Mouse (Mus musculus) spleen, adult 2 months (tissue): ENCODE measurements around the gene Gm21983. TPM values are rescaled to one million over a fixed set of nuclear protein-coding genes. Genes with fewer than 3 reads are reported as not detected.

Experiments used
- DNase-seq, 2 experiments: peaks; one replicate each; pipeline versions ENCODE4 v3.0.0 to v3.0.0-alpha.2; 2012 to 2021; ENCODE audit warnings: low spot score in 2 of 2, low read depth in 1 of 2
- H3K27ac ChIP-seq: fragments of 200-500 bp; 2 replicates; pipeline ENCODE4 v1.5.1; 2012; ENCODE audit warnings: low read length, inconsistent platforms; ENCODE audit not compliant: insufficient read depth
- H3K27me3 ChIP-seq: fragments of 200-500 bp; 2 replicates; pipeline ENCODE4 v1.6.1; 2012; ENCODE audit warnings: mild to moderate bottlenecking, moderate library complexity, low read length, inconsistent platforms; ENCODE audit not compliant: control insufficient read depth, insufficient read depth
- H3K36me3 ChIP-seq: fragments of 200-500 bp; 2 replicates; pipeline ENCODE4 v1.6.1; 2012; ENCODE audit warnings: mild to moderate bottlenecking, low read length, inconsistent platforms; ENCODE audit not compliant: control insufficient read depth, insufficient read depth
- H3K4me1 ChIP-seq: fragments of 200-500 bp; 2 replicates; pipeline ENCODE4 v1.6.1; 2011; ENCODE audit warnings: inconsistent platforms; ENCODE audit not compliant: control insufficient read depth, insufficient read depth, insufficient read length
- H3K4me3 ChIP-seq: fragments of 200-500 bp; 2 replicates; pipeline ENCODE4 v1.5.1; 2011; ENCODE audit warnings: mild to moderate bottlenecking, inconsistent platforms; ENCODE audit not compliant: insufficient read depth, insufficient read length; ENCODE audit errors: extremely low read depth
- CTCF ChIP-seq: fragments of 200-500 bp; IDR thresholded peaks from 2 replicates; pipeline ENCODE4 v1.5.1; 2011; ENCODE audit warnings: mild to moderate bottlenecking, inconsistent platforms; ENCODE audit not compliant: insufficient read depth, insufficient read length, insufficient replicate concordance; ENCODE audit errors: extremely low read depth
- POLR2A ChIP-seq: fragments of 200-500 bp; IDR thresholded peaks from 2 replicates; pipeline ENCODE4 v1.6.1; 2011; ENCODE audit warnings: low read depth, low read length, inconsistent platforms
- WGBS: fragments of 180-500 bp; shearing (Covaris S2); methylation state at CpG from one replicate; pipeline ENCODE4 v1.1.7; 2018; 5-methylcytosine and 5-hydroxymethylcytosine counted together
- polyA plus RNA-seq: library from polyadenylated mRNA; depleted of rRNA; stranded (reverse); fragments of >200 nt; gene quantifications from 2 replicates; pipeline ENCODE4 v1.2.3, GENCODE M21; 2012

The Gm21983 gene
- polyA plus RNA-seq, 1 experiment = not detected

DNA sequence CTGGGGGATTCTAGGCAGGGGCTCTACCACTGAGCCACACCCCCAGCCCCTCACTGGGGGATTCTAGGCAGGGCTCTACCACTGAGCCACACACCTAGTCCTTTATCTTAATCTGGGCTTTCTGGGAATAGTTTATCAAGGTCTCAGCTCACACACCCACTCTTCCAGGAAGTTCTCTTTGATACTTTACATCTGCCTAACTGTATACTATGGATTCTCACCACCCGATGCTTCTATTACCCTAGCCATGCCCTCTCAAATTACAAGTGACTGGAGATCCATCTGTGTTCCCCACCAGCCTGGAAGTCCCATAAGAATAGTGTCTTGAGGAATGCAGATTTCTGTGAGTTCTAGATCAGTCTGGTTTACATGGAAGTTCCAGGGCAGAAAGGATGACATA lies 41.7 kb upstream of the Gm21983 start:
- no peak for DNase-seq
- H3K36me3 ChIP-seq = no peaks in the 10 kb centered on the region
- TF ChIP-seq POLR2A = no peak
- TF ChIP-seq CTCF = no peak
- H3K27me3 ChIP-seq = no peaks in the 10 kb centered on the region
- H3K4me1 ChIP-seq = peaks cover 9% of the 10 kb centered on the region; the same call in 1 of the 2 replicates
- H3K4me3 ChIP-seq = no peak overlapping the region
- no peak overlapping the region for H3K27ac ChIP-seq
- WGBS = 89% methylated on average over 1 of the region's 1 CpGs

DNA sequence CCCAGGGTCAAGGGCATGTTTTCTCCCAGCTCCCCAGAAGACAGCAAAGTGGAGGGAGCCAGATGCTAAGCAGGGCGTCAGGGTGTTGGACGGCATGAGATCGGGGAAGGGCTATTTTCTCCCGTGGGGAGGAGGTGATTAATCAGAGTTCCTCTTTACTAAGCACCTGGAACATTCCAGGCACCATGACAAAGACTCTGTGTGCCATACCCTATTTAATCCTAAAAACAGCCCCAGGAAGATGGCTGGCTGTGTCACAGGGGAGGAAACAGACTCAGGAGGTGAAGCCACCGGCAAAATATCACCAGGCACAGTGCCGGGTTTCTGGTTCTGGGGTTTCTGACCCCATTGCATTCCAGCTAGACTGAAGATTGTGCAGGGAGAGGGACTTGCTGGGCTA lies 41.1 kb upstream of the Gm21983 start:
- WGBS = 82% methylated on average over 6 of the region's 6 CpGs
- H3K27ac ChIP-seq = no peak overlapping the region

DNA sequence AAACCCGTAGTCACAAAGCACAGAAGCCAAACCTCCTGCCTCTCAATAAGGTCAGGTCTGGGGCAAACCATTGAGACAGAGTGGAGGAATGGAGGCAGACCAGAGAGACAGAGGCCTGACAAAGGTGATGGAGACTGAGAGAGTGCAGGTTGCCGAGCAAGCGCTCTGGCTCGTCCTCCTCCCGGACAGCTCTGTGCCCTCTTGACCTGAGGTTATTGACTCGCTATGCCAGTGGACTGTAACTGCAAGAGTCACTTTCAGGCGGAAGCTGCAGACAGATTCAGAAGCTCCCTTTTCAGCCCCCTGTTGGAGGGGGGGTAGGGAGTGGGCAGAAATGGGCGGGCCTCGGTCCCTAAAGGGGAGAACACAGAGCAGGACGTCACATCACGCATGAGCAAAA lies 39.1 kb upstream of the Gm21983 start:
- TF ChIP-seq POLR2A = no peak
- TF ChIP-seq CTCF = no peak
- Histone ChIP-seq H3K36me3 (0 out of 2 replicates have a peak, but pooled peaks cover 1% of the 10 kb centered on the region), H3K27ac (no peak overlapping the region), H3K4me3 (no peak overlapping the region), H3K4me1 (no peaks in the 10 kb centered on the region; the same call in 1 of the 2 replicates), H3K27me3 (no peaks in the 10 kb centered on the region)
- WGBS = 86% methylated on average over 11 of the region's 11 CpGs
- DNase-seq = no peak

More for the DNA sequence above, 41.1 kb upstream of the Gm21983 start:
- Histone ChIP-seq H3K36me3 (no peaks in the 10 kb centered on the region), H3K4me3 (no peak overlapping the region), H3K27me3 (no peaks in the 10 kb centered on the region), H3K4me1 (peaks cover 3% of the 10 kb centered on the region; the same call in 1 of the 2 replicates)
- no peak for DNase-seq
- TF ChIP-seq CTCF (no peak), POLR2A (no peak)

DNA sequence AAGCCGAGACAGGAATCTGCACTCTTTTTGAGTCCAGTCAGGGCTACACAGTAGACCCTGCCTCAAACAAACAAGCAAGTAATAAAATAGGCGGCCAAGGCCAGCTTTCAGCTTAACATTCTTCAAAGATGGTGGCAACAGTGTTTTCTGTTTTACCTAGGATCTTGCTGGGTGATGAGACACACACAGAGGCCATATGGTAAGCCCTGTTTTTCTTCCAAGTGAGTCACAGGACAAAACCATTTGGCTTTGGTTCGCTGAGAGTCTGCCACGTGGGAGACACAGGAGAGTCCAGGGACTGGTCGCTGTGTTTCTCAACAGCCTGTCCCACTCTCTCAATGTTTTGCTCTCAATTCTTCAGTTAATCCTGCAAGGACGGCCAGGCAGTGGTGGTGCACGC lies 37.7 kb upstream of the Gm21983 start:
- 89% methylated on average over 7 of the region's 7 CpGs for WGBS
- no peak for DNase-seq
- Histone ChIP-seq H3K36me3 (peaks cover 7% of the 10 kb centered on the region), H3K27me3 (no peaks in the 10 kb centered on the region), H3K4me3 (no peak overlapping the region), H3K4me1 (no peaks in the 10 kb centered on the region), H3K27ac (no peak overlapping the region)
- no peak for TF ChIP-seq POLR2A
- TF ChIP-seq CTCF = no peak

DNA sequence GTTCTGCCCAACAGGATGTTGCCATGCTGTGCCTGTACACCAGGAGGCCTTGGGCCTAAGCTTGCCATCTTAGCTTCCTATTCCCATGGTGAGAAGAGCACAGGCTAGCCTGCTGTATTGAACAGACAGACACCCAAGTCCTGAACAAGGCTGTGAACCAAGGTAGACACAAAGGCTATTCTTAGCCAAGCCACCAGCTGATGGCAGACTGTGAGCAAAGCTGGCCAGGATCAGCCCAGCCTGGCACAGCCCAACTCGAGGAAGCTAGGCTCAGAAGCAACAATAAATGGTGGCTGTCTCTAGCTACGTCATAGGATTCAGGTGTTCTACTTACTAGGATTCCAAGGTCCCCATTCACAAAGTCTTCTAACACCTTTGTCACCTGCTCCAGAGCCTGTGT lies 31.7 kb upstream of the Gm21983 start:
- H3K27ac ChIP-seq = no peak overlapping the region
- WGBS = 87% methylated on average over 2 of the region's 2 CpGs
- no peaks in the 10 kb centered on the region for H3K4me1 ChIP-seq
- TF ChIP-seq CTCF (no peak), POLR2A (no peak)
- DNase-seq = no peak
- H3K36me3 ChIP-seq = peaks cover 24% of the 10 kb centered on the region
- H3K4me3 ChIP-seq = no peak overlapping the region
- no peaks in the 10 kb centered on the region for H3K27me3 ChIP-seq

DNA sequence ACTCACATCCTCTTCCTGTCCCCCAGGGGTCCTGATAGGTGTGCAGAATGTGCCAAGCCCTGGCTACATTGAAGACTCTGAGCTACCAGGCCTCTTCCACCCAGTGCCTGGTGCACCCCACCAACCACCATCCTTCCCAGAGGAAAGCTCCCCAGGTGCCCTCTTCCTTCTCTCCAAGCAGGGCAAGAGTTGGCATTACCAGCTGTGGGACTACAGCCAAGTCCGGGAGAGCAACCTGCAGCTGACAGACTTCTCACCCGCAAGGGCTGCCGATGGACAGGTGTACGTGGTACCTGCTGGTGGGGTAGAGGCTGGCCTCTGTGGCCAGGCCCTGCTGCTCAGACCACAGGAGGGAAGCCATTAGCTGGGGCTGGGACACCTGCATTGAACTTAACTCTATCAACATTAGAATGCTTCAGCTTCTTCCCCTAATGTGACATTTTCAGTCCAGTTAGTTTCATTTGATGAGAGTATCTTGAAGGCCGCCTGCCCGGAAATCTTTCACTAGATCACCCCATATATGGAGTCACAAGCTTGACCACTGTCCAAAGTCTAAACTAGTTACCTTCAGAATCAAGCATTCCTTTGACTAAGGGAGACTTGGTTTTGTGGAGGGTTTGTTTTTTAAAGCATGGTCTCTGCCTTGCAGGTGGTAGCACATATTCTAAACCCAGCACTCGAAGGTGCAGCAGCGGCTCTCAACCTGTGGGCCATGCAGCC lies 23.0 kb upstream of the Gm21983 start:
- no peak for DNase-seq
- WGBS = 97% methylated on average over 8 of the region's 8 CpGs
- H3K4me1 ChIP-seq = no peaks in the 10 kb centered on the region
- no peaks in the 10 kb centered on the region for H3K27me3 ChIP-seq
- H3K4me3 ChIP-seq = no peak overlapping the region
- TF ChIP-seq CTCF (no peak), POLR2A (no peak)
- peaks cover 12% of the 10 kb centered on the region for H3K36me3 ChIP-seq
- H3K27ac ChIP-seq = no peak overlapping the region

DNA sequence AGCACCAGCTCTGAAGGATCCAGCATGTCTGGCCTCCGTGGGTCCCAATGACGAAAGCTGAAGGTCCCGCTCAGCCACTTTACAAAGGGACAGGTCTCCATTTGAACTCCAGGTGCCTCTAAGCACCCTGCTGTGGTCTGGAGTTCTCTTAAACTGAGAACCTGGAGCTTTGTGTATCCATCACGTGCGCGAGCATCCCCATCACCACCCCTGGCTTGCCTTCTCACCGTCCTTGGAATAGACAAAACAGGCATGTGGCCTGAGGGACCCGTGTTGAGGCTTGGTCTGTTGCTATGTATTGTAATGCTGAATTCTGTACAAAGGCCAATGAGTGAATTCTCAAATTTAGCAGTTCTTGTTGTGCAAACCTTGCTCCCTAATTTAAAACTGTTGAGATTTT lies 17.9 kb upstream of the Gm21983 start:
- 91% methylated on average over 8 of the region's 8 CpGs for WGBS

More for the DNA sequence above, 17.9 kb upstream of the Gm21983 start:
- H3K36me3 ChIP-seq = peaks cover 7% of the 10 kb centered on the region
- no peak for TF ChIP-seq CTCF
- no peak for TF ChIP-seq POLR2A
- H3K4me3 ChIP-seq = no peak overlapping the region
- no peaks in the 10 kb centered on the region for H3K27me3 ChIP-seq
- DNase-seq = no peak
- peaks cover 5% of the 10 kb centered on the region; the same call in 1 of the 2 replicates for H3K4me1 ChIP-seq
- H3K27ac ChIP-seq = no peak overlapping the region
